Mouse (Mus musculus): ENCODE data around the gene Slc38a1. TPM values are rescaled to one million over a fixed set of nuclear protein-coding genes. Genes with fewer than 3 reads are reported as not detected.

Gene Slc38a1
- 133 and 149 TPM in 2 replicates for polyA plus RNA-seq (2014; fragmentation: Nextera tagmentation; extraction: Ambion mirVana)

GRCm38 (mm10) chr15:96642436-96643405 is at the start of gene Slc38a1:
Slc38a1 (minus strand) TSS chr15:96642913.
- Histone ChIP-seq H3K36me3 (ENCODE audit: control insufficient read depth, insufficient read depth, low read length) (peaks cover 8% of the 10 kb centered on the region), H3K4me3 (ENCODE audit: low read depth, low read length) (peak within 1 kb of the TSS; percentile 83), H3K27me3 (ENCODE audit: control insufficient read depth, insufficient read depth, low read length) (no peaks in the 10 kb centered on the region), H3K4me2 (replicated peaks; ENCODE audit: low read depth, low read length) (peak within 1 kb of the TSS; percentile 80), H3K9me3 (ENCODE audit: control insufficient read depth, low read length) (no peaks in the 10 kb centered on the region), H3K9ac (ENCODE audit: low read depth, low read length) (peak within 1 kb of the TSS; percentile 99), H3K4me1 (replicated peaks; ENCODE audit: control insufficient read depth, insufficient read depth, low read length) (peaks cover 6% of the 10 kb centered on the region; the same call in 1 of the 2 replicates), H3K27ac (ENCODE audit: low read depth, low read length) (peak within 1 kb of the TSS; percentile 99)
- DNase-seq (ENCODE audit: low spot score) (peak; percentile 85), ATAC-seq (ENCODE audit: low FRiP score) (peak; percentile 89)
- WGBS, result under 1% methylated on average over 55 of the region's 70 CpGs

- Histone ChIP-seq H3K4me2 (replicated peaks; ENCODE audit: low read depth, low read length) (no peak overlapping the region), H3K9ac (ENCODE audit: low read depth, low read length) (no peak overlapping the region), H3K4me3 (ENCODE audit: low read depth, low read length) (no peak overlapping the region), H3K9me3 (ENCODE audit: control insufficient read depth, low read length) (no peaks in the 10 kb centered on the region), H3K27ac (ENCODE audit: low read depth, low read length) (no peak overlapping the region), H3K27me3 (ENCODE audit: control insufficient read depth, insufficient read depth, low read length) (no peaks in the 10 kb centered on the region), H3K36me3 (ENCODE audit: control insufficient read depth, insufficient read depth, low read length) (peaks cover 54% of the 10 kb centered on the region), H3K4me1 (replicated peaks; ENCODE audit: control insufficient read depth, insufficient read depth, low read length) (peaks cover 4% of the 10 kb centered on the region; the same call in 1 of the 2 replicates)
- 95% methylated on average over 11 of the region's 11 CpGs for WGBS
- no peak for DNase-seq (ENCODE audit: low spot score)
- no peak for ATAC-seq (ENCODE audit: low FRiP score)
Measured at GRCm38 (mm10) chr15:96692401-96692800, 49.7 kb upstream of the Slc38a1 start.

GRCm38 (mm10) chr15:96691381-96691780 is 48.7 kb upstream of the Slc38a1 start:
- H3K9ac ChIP-seq (ENCODE audit: low read depth, low read length), result no peak overlapping the region
- no peaks in the 10 kb centered on the region for H3K27me3 ChIP-seq (ENCODE audit: control insufficient read depth, insufficient read depth, low read length)
- no peak overlapping the region for H3K4me3 ChIP-seq (ENCODE audit: low read depth, low read length)
- H3K4me1 ChIP-seq (replicated peaks; ENCODE audit: control insufficient read depth, insufficient read depth, low read length), result no peaks in the 10 kb centered on the region
- no peak overlapping the region for H3K4me2 ChIP-seq (replicated peaks; ENCODE audit: low read depth, low read length)
- WGBS, result 90% methylated on average over 15 of the region's 15 CpGs
- DNase-seq (ENCODE audit: low spot score), result no peak
- H3K36me3 ChIP-seq (ENCODE audit: control insufficient read depth, insufficient read depth, low read length), result peaks cover 54% of the 10 kb centered on the region
- H3K27ac ChIP-seq (ENCODE audit: low read depth, low read length), result no peak overlapping the region
- H3K9me3 ChIP-seq (ENCODE audit: control insufficient read depth, low read length), result no peaks in the 10 kb centered on the region
- no peak for ATAC-seq (ENCODE audit: low FRiP score)

- no peaks in the 10 kb centered on the region for H3K9me3 ChIP-seq (ENCODE audit: control insufficient read depth, low read length)
- H3K4me2 ChIP-seq (replicated peaks; ENCODE audit: low read depth, low read length), result no peak overlapping the region
- H3K4me1 ChIP-seq (replicated peaks; ENCODE audit: control insufficient read depth, insufficient read depth, low read length), result no peaks in the 10 kb centered on the region
- ATAC-seq (ENCODE audit: low FRiP score) (no peak), DNase-seq (ENCODE audit: low spot score) (no peak)
- no peak overlapping the region for H3K9ac ChIP-seq (ENCODE audit: low read depth, low read length)
- 93% methylated on average over 13 of the region's 13 CpGs for WGBS
- no peak overlapping the region for H3K27ac ChIP-seq (ENCODE audit: low read depth, low read length)
- no peaks in the 10 kb centered on the region for H3K27me3 ChIP-seq (ENCODE audit: control insufficient read depth, insufficient read depth, low read length)
- H3K4me3 ChIP-seq (ENCODE audit: low read depth, low read length), result no peak overlapping the region
- H3K36me3 ChIP-seq (ENCODE audit: control insufficient read depth, insufficient read depth, low read length), result peaks cover 53% of the 10 kb centered on the region
Measured at GRCm38 (mm10) chr15:96690829-96691228, 48.1 kb upstream of the Slc38a1 start.

GRCm38 (mm10) chr15:96689919-96690318 is 47.2 kb upstream of the Slc38a1 start:
- Histone ChIP-seq H3K9ac (ENCODE audit: low read depth, low read length) (no peak overlapping the region), H3K4me1 (replicated peaks; ENCODE audit: control insufficient read depth, insufficient read depth, low read length) (no peaks in the 10 kb centered on the region), H3K4me2 (replicated peaks; ENCODE audit: low read depth, low read length) (no peak overlapping the region), H3K27me3 (ENCODE audit: control insufficient read depth, insufficient read depth, low read length) (no peaks in the 10 kb centered on the region), H3K36me3 (ENCODE audit: control insufficient read depth, insufficient read depth, low read length) (peaks cover 49% of the 10 kb centered on the region), H3K27ac (ENCODE audit: low read depth, low read length) (no peak overlapping the region), H3K4me3 (ENCODE audit: low read depth, low read length) (no peak overlapping the region), H3K9me3 (ENCODE audit: control insufficient read depth, low read length) (no peaks in the 10 kb centered on the region)
- DNase-seq (ENCODE audit: low spot score) (no peak), ATAC-seq (ENCODE audit: low FRiP score) (no peak)
- 94% methylated on average over 9 of the region's 9 CpGs for WGBS

- ATAC-seq (ENCODE audit: low FRiP score) (no peak), DNase-seq (ENCODE audit: low spot score) (no peak)
- H3K4me3 ChIP-seq (ENCODE audit: low read depth, low read length), result no peak overlapping the region
- H3K27me3 ChIP-seq (ENCODE audit: control insufficient read depth, insufficient read depth, low read length), result no peaks in the 10 kb centered on the region
- H3K4me2 ChIP-seq (replicated peaks; ENCODE audit: low read depth, low read length), result no peak overlapping the region
- no peak overlapping the region for H3K9ac ChIP-seq (ENCODE audit: low read depth, low read length)
- WGBS, result 90% methylated on average over 12 of the region's 12 CpGs
- H3K27ac ChIP-seq (ENCODE audit: low read depth, low read length), result no peak overlapping the region
- no peaks in the 10 kb centered on the region for H3K9me3 ChIP-seq (ENCODE audit: control insufficient read depth, low read length)
- H3K36me3 ChIP-seq (ENCODE audit: control insufficient read depth, insufficient read depth, low read length), result peaks cover 43% of the 10 kb centered on the region
- no peaks in the 10 kb centered on the region for H3K4me1 ChIP-seq (replicated peaks; ENCODE audit: control insufficient read depth, insufficient read depth, low read length)
Measured at GRCm38 (mm10) chr15:96688784-96689318, 46.1 kb upstream of the Slc38a1 start.

GRCm38 (mm10) chr15:96688036-96688435 is 45.3 kb upstream of the Slc38a1 start:
- H3K9ac ChIP-seq (ENCODE audit: low read depth, low read length), result no peak overlapping the region
- DNase-seq (ENCODE audit: low spot score), result no peak
- WGBS, result 82% methylated on average over 6 of the region's 6 CpGs

GRCm38 (mm10) chr15:96687366-96687765 is 44.7 kb upstream of the Slc38a1 start:
- H3K36me3 ChIP-seq (ENCODE audit: control insufficient read depth, insufficient read depth, low read length), result peaks cover 28% of the 10 kb centered on the region
- no peak for ATAC-seq (ENCODE audit: low FRiP score)
- 59% methylated on average over 1 of the region's 1 CpGs for WGBS

More at GRCm38 (mm10) chr15:96688036-96688435, 45.3 kb upstream of the Slc38a1 start:
- Histone ChIP-seq H3K4me3 (ENCODE audit: low read depth, low read length) (no peak overlapping the region), H3K4me1 (replicated peaks; ENCODE audit: control insufficient read depth, insufficient read depth, low read length) (no peaks in the 10 kb centered on the region), H3K36me3 (ENCODE audit: control insufficient read depth, insufficient read depth, low read length) (peaks cover 35% of the 10 kb centered on the region), H3K4me2 (replicated peaks; ENCODE audit: low read depth, low read length) (no peak overlapping the region), H3K9me3 (ENCODE audit: control insufficient read depth, low read length) (no peaks in the 10 kb centered on the region), H3K27me3 (ENCODE audit: control insufficient read depth, insufficient read depth, low read length) (no peaks in the 10 kb centered on the region), H3K27ac (ENCODE audit: low read depth, low read length) (no peak overlapping the region)
- ATAC-seq (ENCODE audit: low FRiP score), result no peak

More at GRCm38 (mm10) chr15:96687366-96687765, 44.7 kb upstream of the Slc38a1 start:
- H3K9me3 ChIP-seq (ENCODE audit: control insufficient read depth, low read length), result no peaks in the 10 kb centered on the region
- DNase-seq (ENCODE audit: low spot score), result no peak
- no peak overlapping the region for H3K27ac ChIP-seq (ENCODE audit: low read depth, low read length)
- H3K4me3 ChIP-seq (ENCODE audit: low read depth, low read length), result no peak overlapping the region
- H3K27me3 ChIP-seq (ENCODE audit: control insufficient read depth, insufficient read depth, low read length), result no peaks in the 10 kb centered on the region
- H3K9ac ChIP-seq (ENCODE audit: low read depth, low read length), result no peak overlapping the region
- no peak overlapping the region for H3K4me2 ChIP-seq (replicated peaks; ENCODE audit: low read depth, low read length)
- no peaks in the 10 kb centered on the region for H3K4me1 ChIP-seq (replicated peaks; ENCODE audit: control insufficient read depth, insufficient read depth, low read length)
